Mouse (Mus musculus): ENCODE data around the gene Zfp992. TPM values are rescaled to one million over a fixed set of nuclear protein-coding genes. Genes with fewer than 3 reads are reported as not detected.
"Not testable (repeated sequence)": the region's sequence is repeated elsewhere in the genome, so short reads cannot be mapped to it uniquely, and the experiment has no call there.

Zfp992 gene
- polyA plus RNA-seq, 1 experiment from 2014 or later: 4.4 TPM

GRCm38 (mm10) chr4:146492851-146493250, 44.0 kb downstream of the Zfp992 start:
- DNase-seq (ENCODE audit: low spot score): no peak
- 44% methylated on average over 1 of the region's 1 CpGs for WGBS
- no peaks in the 10 kb centered on the region for H3K4me1 ChIP-seq (replicated peaks; ENCODE audit: control insufficient read depth, insufficient read depth, low read length)
- H3K27me3 ChIP-seq (replicated peaks; ENCODE audit: control insufficient read depth, insufficient read depth, low read length): no peaks in the 10 kb centered on the region
- no peak overlapping the region for H3K4me2 ChIP-seq (ENCODE audit: low read length)
- H3K9me3 ChIP-seq (ENCODE audit: control insufficient read depth, low read length): peaks cover 43% of the 10 kb centered on the region
- H3K27ac ChIP-seq (ENCODE audit: low read depth): no peak overlapping the region
- H3K4me3 ChIP-seq (ENCODE audit: low read depth, low read length): no peak overlapping the region
- no peaks in the 10 kb centered on the region for H3K36me3 ChIP-seq (ENCODE audit: control insufficient read depth, insufficient read depth, low read length)
- ATAC-seq (replicated peaks; ENCODE audit: low FRiP score, low TSS enrichment, low read depth): no peak
- H3K9ac ChIP-seq (ENCODE audit: low read length): no peak overlapping the region

GRCm38 (mm10) chr4:146493319-146493907, 44.6 kb downstream of the Zfp992 start:
- not testable (repeated sequence) for H3K4me2 ChIP-seq (ENCODE audit: low read length); ATAC-seq (replicated peaks; ENCODE audit: low FRiP score, low TSS enrichment, low read depth); H3K4me1 ChIP-seq (replicated peaks; ENCODE audit: control insufficient read depth, insufficient read depth, low read length); H3K27me3 ChIP-seq (replicated peaks; ENCODE audit: control insufficient read depth, insufficient read depth, low read length); DNase-seq (ENCODE audit: low spot score); H3K36me3 ChIP-seq (ENCODE audit: control insufficient read depth, insufficient read depth, low read length); H3K4me3 ChIP-seq (ENCODE audit: low read depth, low read length); H3K27ac ChIP-seq (ENCODE audit: low read depth); H3K9ac ChIP-seq (ENCODE audit: low read length)
- 85% methylated on average over 6 of the region's 6 CpGs for WGBS
- H3K9me3 ChIP-seq (ENCODE audit: control insufficient read depth, low read length): peaks cover 45% of the 10 kb centered on the region

- H3K36me3 ChIP-seq (ENCODE audit: control insufficient read depth, insufficient read depth, low read length): no peaks in the 10 kb centered on the region
- no peaks in the 10 kb centered on the region for H3K4me1 ChIP-seq (replicated peaks; ENCODE audit: control insufficient read depth, insufficient read depth, low read length)
- H3K4me3 ChIP-seq (ENCODE audit: low read depth, low read length): no peak overlapping the region
- peaks cover 45% of the 10 kb centered on the region for H3K9me3 ChIP-seq (ENCODE audit: control insufficient read depth, low read length)
- H3K4me2 ChIP-seq (ENCODE audit: low read length): no peak overlapping the region
- H3K27me3 ChIP-seq (replicated peaks; ENCODE audit: control insufficient read depth, insufficient read depth, low read length): no peaks in the 10 kb centered on the region
- no peak for DNase-seq (ENCODE audit: low spot score)
- no peak overlapping the region for H3K27ac ChIP-seq (ENCODE audit: low read depth)
- 64% methylated on average over 4 of the region's 4 CpGs for WGBS
- no peak for ATAC-seq (replicated peaks; ENCODE audit: low FRiP score, low TSS enrichment, low read depth)
- no peak overlapping the region for H3K9ac ChIP-seq (ENCODE audit: low read length)
These were observed 46.2 kb downstream of the Zfp992 start for GRCm38 (mm10) chr4:146494980-146495379.

- H3K27me3 ChIP-seq (replicated peaks; ENCODE audit: control insufficient read depth, insufficient read depth, low read length); ATAC-seq (replicated peaks; ENCODE audit: low FRiP score, low TSS enrichment, low read depth); H3K36me3 ChIP-seq (ENCODE audit: control insufficient read depth, insufficient read depth, low read length); H3K4me1 ChIP-seq (replicated peaks; ENCODE audit: control insufficient read depth, insufficient read depth, low read length); DNase-seq (ENCODE audit: low spot score); H3K27ac ChIP-seq (ENCODE audit: low read depth); H3K4me3 ChIP-seq (ENCODE audit: low read depth, low read length); H3K9ac ChIP-seq (ENCODE audit: low read length); H3K4me2 ChIP-seq (ENCODE audit: low read length): not testable (repeated sequence)
- H3K9me3 ChIP-seq (ENCODE audit: control insufficient read depth, low read length): peaks cover 40% of the 10 kb centered on the region
- 77% methylated on average over 9 of the region's 9 CpGs for WGBS
These were observed 49.0 kb downstream of the Zfp992 start for GRCm38 (mm10) chr4:146497695-146498275.

GRCm38 (mm10) chr4:146501727-146502126, 52.9 kb downstream of the Zfp992 start, which contains the start of gene Zfp981:
Gene Zfp981 (plus strand): TSS chr4:146502027.
- 86% methylated on average over 4 of the region's 4 CpGs for WGBS
- not testable (repeated sequence) for H3K4me2 ChIP-seq (ENCODE audit: low read length); H3K27me3 ChIP-seq (replicated peaks; ENCODE audit: control insufficient read depth, insufficient read depth, low read length)

GRCm38 (mm10) chr4:146509029-146509428, 60.2 kb downstream of the Zfp992 start:
- not testable (repeated sequence) for H3K4me3 ChIP-seq (ENCODE audit: low read depth, low read length); H3K9ac ChIP-seq (ENCODE audit: low read length); ATAC-seq (replicated peaks; ENCODE audit: low FRiP score, low TSS enrichment, low read depth); H3K4me1 ChIP-seq (replicated peaks; ENCODE audit: control insufficient read depth, insufficient read depth, low read length); H3K9me3 ChIP-seq (ENCODE audit: control insufficient read depth, low read length); H3K4me2 ChIP-seq (ENCODE audit: low read length); DNase-seq (ENCODE audit: low spot score); H3K27ac ChIP-seq (ENCODE audit: low read depth); H3K27me3 ChIP-seq (replicated peaks; ENCODE audit: control insufficient read depth, insufficient read depth, low read length); H3K36me3 ChIP-seq (ENCODE audit: control insufficient read depth, insufficient read depth, low read length)
- WGBS: 94% methylated on average over 17 of the region's 24 CpGs

More at GRCm38 (mm10) chr4:146501727-146502126, 52.9 kb downstream of the Zfp992 start, which contains the start of gene Zfp981:
- H3K4me3 ChIP-seq (ENCODE audit: low read depth, low read length); H3K4me1 ChIP-seq (replicated peaks; ENCODE audit: control insufficient read depth, insufficient read depth, low read length); DNase-seq (ENCODE audit: low spot score); ATAC-seq (replicated peaks; ENCODE audit: low FRiP score, low TSS enrichment, low read depth); H3K27ac ChIP-seq (ENCODE audit: low read depth); H3K9ac ChIP-seq (ENCODE audit: low read length); H3K36me3 ChIP-seq (ENCODE audit: control insufficient read depth, insufficient read depth, low read length): not testable (repeated sequence)
- peaks cover 15% of the 10 kb centered on the region for H3K9me3 ChIP-seq (ENCODE audit: control insufficient read depth, low read length)

GRCm38 (mm10) chr4:146511871-146512270, 63.0 kb downstream of the Zfp992 start:
- ATAC-seq (replicated peaks; ENCODE audit: low FRiP score, low TSS enrichment, low read depth); H3K4me3 ChIP-seq (ENCODE audit: low read depth, low read length); H3K4me1 ChIP-seq (replicated peaks; ENCODE audit: control insufficient read depth, insufficient read depth, low read length); H3K36me3 ChIP-seq (ENCODE audit: control insufficient read depth, insufficient read depth, low read length); H3K27ac ChIP-seq (ENCODE audit: low read depth); H3K4me2 ChIP-seq (ENCODE audit: low read length); H3K27me3 ChIP-seq (replicated peaks; ENCODE audit: control insufficient read depth, insufficient read depth, low read length); H3K9ac ChIP-seq (ENCODE audit: low read length); DNase-seq (ENCODE audit: low spot score): not testable (repeated sequence)
- H3K9me3 ChIP-seq (ENCODE audit: control insufficient read depth, low read length): peaks cover 14% of the 10 kb centered on the region

GRCm38 (mm10) chr4:146516474-146516873, 67.7 kb downstream of the Zfp992 start:
- no peak for DNase-seq (ENCODE audit: low spot score)
- peaks cover 36% of the 10 kb centered on the region for H3K9me3 ChIP-seq (ENCODE audit: control insufficient read depth, low read length)
- ATAC-seq (replicated peaks; ENCODE audit: low FRiP score, low TSS enrichment, low read depth): no peak

GRCm38 (mm10) chr4:146517150-146517549, 68.3 kb downstream of the Zfp992 start:
- not testable (repeated sequence) for H3K9ac ChIP-seq (ENCODE audit: low read length); DNase-seq (ENCODE audit: low spot score); H3K27me3 ChIP-seq (replicated peaks; ENCODE audit: control insufficient read depth, insufficient read depth, low read length); H3K36me3 ChIP-seq (ENCODE audit: control insufficient read depth, insufficient read depth, low read length); H3K4me3 ChIP-seq (ENCODE audit: low read depth, low read length); H3K27ac ChIP-seq (ENCODE audit: low read depth); ATAC-seq (replicated peaks; ENCODE audit: low FRiP score, low TSS enrichment, low read depth); H3K4me2 ChIP-seq (ENCODE audit: low read length); H3K4me1 ChIP-seq (replicated peaks; ENCODE audit: control insufficient read depth, insufficient read depth, low read length)
- WGBS: 68% methylated on average over 2 of the region's 2 CpGs
- peaks cover 38% of the 10 kb centered on the region for H3K9me3 ChIP-seq (ENCODE audit: control insufficient read depth, low read length)

More at GRCm38 (mm10) chr4:146516474-146516873, 67.7 kb downstream of the Zfp992 start:
- Histone ChIP-seq H3K27ac (ENCODE audit: low read depth) (no peak overlapping the region), H3K4me2 (ENCODE audit: low read length) (no peak overlapping the region), H3K9ac (ENCODE audit: low read length) (no peak overlapping the region), H3K27me3 (replicated peaks; ENCODE audit: control insufficient read depth, insufficient read depth, low read length) (no peaks in the 10 kb centered on the region), H3K36me3 (ENCODE audit: control insufficient read depth, insufficient read depth, low read length) (no peaks in the 10 kb centered on the region), H3K4me1 (replicated peaks; ENCODE audit: control insufficient read depth, insufficient read depth, low read length) (no peaks in the 10 kb centered on the region), H3K4me3 (ENCODE audit: low read depth, low read length) (no peak overlapping the region)
- 53% methylated on average over 1 of the region's 1 CpGs for WGBS
